In the genomic region with DNA sequence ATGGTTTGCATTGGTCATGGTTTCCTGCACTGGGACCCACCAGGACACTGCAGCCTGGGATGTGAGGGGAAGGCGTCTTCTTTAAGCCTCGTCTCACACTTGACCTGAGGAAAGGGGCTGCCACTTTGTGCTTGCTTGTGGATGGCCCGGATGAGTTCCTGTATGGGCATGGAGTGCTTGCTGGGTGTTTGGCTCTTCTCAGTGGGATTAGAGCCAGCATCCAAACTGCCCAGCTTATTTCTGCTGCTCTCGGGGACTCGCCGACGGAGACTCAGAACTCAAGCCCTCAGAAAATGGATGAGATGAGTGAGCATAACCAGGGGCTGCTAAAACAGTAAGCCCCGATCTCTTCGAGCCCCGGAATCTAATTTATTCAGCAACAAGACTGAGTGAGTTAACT, we compare ENCODE assay signal across 14 mouse cellular contexts.
"Had no signal": no experiment of that assay in that cellular context is flagged by ENCODE, and none has a peak within 500 bp of the region (broad histone marks: within the 10 kb centered on the region; RNA-seq: fewer than 3 reads in every experiment).

No protein-coding gene starts in this region.

- H3K27ac ChIP-seq: layer of hippocampus, adult 2 months; left cerebral cortex, adult 2 months; liver, embryonic 13.5 days; midbrain, embryonic 13.5 days had no signal

- H3K27me3 ChIP-seq: liver, embryonic 13.5 days; midbrain, embryonic 13.5 days had no signal

- H3K4me2 ChIP-seq: liver, embryonic 13.5 days; midbrain, embryonic 13.5 days had no signal

- DNase-seq: kidney, adult 2 months; kidney, postnatal 10 days; layer of hippocampus, adult 9-11 months; layer of hippocampus, postnatal 36 days; liver, embryonic 13.5 days; lung, adult 2 months; lung, postnatal 14 days; lung, postnatal 4 days; thymus, postnatal 25 days had no signal

- H3K4me3 ChIP-seq: layer of hippocampus, adult 2 months; left cerebral cortex, adult 2 months; liver, embryonic 13.5 days; midbrain, embryonic 13.5 days had no signal

- ATAC-seq: intestine, postnatal 0 days; midbrain, embryonic 13.5 days; midbrain, embryonic 16.5 days had no signal

- H3K9ac ChIP-seq: liver, embryonic 13.5 days; midbrain, embryonic 13.5 days had no signal

- H3K9me3 ChIP-seq: liver, embryonic 13.5 days; midbrain, embryonic 13.5 days had no signal

- H3K36me3 ChIP-seq: liver, embryonic 13.5 days; midbrain, embryonic 13.5 days had no signal

- H3K4me1 ChIP-seq: liver, embryonic 13.5 days; midbrain, embryonic 13.5 days had no signal
